Mouse (Mus musculus): Measurements from ENCODE around the gene Suco. TPM values are rescaled to one million over a fixed set of nuclear protein-coding genes. Genes with fewer than 3 reads are reported as not detected.

Gene Suco
- 72.2 TPM in 1 of 2 replicates, not detected in the other for polyA plus RNA-seq (2012; ENCODE audit: insufficient read depth, insufficient read length, low replicate concordance, missing spikeins)

DNA sequence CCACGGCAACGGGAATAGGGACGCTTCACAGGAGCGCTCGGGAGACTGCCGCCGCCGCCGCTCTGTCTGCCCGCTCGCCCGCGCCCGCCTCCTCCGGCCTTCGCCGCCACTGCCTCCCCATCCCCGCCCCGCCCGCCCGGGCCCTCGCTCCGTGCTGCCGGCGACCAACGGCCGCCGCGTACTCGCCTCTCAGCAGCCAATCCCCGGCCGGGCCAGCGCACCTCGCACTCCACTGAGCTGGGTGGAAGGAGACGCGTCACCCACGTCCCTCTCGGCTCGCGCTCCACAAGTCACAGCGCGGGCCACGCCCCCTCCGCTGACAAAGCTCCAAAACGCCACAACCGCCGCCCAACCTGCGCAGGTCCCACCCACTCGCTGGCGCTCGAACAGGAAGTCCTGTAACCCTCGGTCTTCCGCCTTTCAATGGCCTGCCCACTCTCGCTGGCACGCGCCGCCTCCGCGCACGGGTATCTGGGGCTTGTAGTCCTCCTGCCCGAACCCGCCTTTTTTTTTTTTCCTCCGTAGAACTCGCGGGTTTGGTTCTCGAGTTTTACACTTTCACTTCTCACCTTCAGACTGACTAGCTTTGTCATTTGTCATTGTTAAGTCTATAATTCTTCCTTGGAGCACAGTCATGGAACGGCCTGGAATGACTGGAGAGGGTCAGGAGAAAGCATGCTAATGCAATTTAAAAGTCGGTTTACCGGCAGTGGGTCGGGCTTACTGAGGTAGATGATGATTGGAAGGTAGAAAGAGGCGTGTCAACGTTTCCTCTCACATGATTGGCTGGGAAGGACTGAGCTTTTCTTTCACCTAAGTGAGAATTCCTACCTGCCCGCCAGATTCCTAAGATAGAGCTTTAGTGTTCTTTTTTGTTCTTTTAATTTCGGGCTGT, at the start of gene Suco:
Gene Suco, minus strand, starts transcription at position 130 of the 895 bp plus-strand sequence.
- WGBS: under 1% methylated on average over 70 of the region's 74 CpGs
- TF ChIP-seq CTCF (IDR thresholded peaks at IDR 0.05; ENCODE audit: insufficient read depth, low read depth, low read length) (0 out of 2 replicates have a peak, but pooled peaks have one; percentile 13), POLR2A (IDR thresholded peaks at IDR 0.05; ENCODE audit: insufficient read depth, low read depth, low read length) (peak; percentile 55)

DNA sequence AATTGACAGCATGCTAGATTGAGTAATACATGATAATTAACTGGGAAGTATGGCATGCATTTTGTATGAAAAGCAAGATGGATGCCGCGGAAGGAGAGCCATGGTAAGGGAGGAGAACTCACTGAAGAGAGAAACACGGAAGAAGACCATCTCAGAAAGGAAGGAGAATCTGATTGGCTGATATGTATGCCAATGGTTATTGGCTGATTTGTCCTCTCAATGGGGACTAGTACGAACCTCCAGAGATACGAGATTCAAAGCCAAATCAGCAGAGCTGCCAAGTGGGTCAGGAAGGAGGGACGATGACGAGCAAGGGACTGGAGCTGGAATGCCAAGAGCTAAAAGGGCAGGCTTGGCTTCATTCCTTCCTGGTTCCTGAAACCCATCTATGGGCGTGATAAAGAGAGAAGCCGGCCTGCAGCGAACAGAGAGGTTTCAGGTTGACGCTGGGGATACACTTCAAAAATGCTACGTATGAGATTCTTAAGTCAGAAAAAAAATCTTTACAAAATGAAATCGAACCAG, 48.9 kb upstream of the Suco start:
- Histone ChIP-seq H3K27ac (ENCODE audit: insufficient read depth, low read depth, low read length) (no peak overlapping the region), H3K4me3 (ENCODE audit: insufficient read depth, low read depth, low read length) (no peak overlapping the region), H3K4me1 (ENCODE audit: control insufficient read depth, insufficient read depth, low read length) (no peaks in the 10 kb centered on the region)
- TF ChIP-seq POLR2A (IDR thresholded peaks at IDR 0.05; ENCODE audit: insufficient read depth, low read depth, low read length) (no peak), CTCF (IDR thresholded peaks at IDR 0.05; ENCODE audit: insufficient read depth, low read depth, low read length) (no peak)
- 70% methylated on average over 13 of the region's 13 CpGs for WGBS

More for the DNA sequence above, at the start of gene Suco:
- Histone ChIP-seq H3K4me1 (ENCODE audit: control insufficient read depth, insufficient read depth, low read length) (no peaks in the 10 kb centered on the region), H3K4me3 (ENCODE audit: insufficient read depth, low read depth, low read length) (peak within 1 kb of the TSS; percentile 84), H3K27ac (ENCODE audit: insufficient read depth, low read depth, low read length) (peak within 1 kb of the TSS; percentile 89)

DNA sequence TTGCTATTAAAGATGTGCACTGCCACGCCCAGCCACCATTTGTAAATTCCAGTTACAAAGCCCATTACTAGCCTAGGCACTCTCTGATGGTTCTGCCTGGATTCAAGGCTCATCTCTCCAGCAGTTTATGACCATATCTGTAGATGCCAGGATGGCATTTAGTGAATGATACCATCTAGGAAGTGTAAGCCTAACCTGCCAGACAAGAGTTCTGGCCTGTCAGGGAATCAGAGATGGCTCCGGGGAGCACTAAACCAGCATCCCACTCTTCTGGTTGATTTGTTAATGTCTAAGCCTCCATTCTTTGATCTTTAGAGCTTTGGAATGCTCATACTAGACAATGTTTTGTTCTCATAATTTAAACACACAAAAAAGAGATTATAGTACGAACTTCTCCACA, 47.8 kb upstream of the Suco start:
- H3K4me3 ChIP-seq (ENCODE audit: insufficient read depth, low read depth, low read length): no peak overlapping the region
- WGBS: 74% methylated on average over 3 of the region's 3 CpGs
- TF ChIP-seq CTCF (IDR thresholded peaks at IDR 0.05; ENCODE audit: insufficient read depth, low read depth, low read length) (no peak), POLR2A (IDR thresholded peaks at IDR 0.05; ENCODE audit: insufficient read depth, low read depth, low read length) (no peak)
- no peaks in the 10 kb centered on the region for H3K4me1 ChIP-seq (ENCODE audit: control insufficient read depth, insufficient read depth, low read length)
- H3K27ac ChIP-seq (ENCODE audit: insufficient read depth, low read depth, low read length): no peak overlapping the region

DNA sequence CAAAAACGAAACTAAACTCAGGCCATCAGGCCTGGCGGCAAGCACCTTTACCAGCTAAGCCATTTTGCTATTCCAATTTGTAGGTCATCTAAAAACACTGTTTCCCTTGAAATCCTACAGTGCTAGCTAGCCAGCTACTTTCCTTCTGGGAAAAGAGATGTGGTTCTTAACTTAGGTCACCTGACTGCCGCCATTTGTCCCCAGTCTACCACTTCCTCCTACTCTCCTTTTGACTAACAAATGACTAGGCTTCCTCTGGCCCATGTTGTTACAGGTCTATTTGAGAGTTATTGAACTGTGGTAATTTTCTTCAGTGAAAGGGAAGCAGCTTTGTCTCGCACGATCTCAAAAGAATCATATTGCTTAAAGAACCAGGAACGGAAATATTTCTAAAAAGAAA, 45.4 kb upstream of the Suco start:
- H3K4me3 ChIP-seq (ENCODE audit: insufficient read depth, low read depth, low read length): no peak overlapping the region
- no peak overlapping the region for H3K27ac ChIP-seq (ENCODE audit: insufficient read depth, low read depth, low read length)
- TF ChIP-seq POLR2A (IDR thresholded peaks at IDR 0.05; ENCODE audit: insufficient read depth, low read depth, low read length): no peak
- no peak for TF ChIP-seq CTCF (IDR thresholded peaks at IDR 0.05; ENCODE audit: insufficient read depth, low read depth, low read length)
- WGBS: 66% methylated on average over 6 of the region's 6 CpGs
- H3K4me1 ChIP-seq (ENCODE audit: control insufficient read depth, insufficient read depth, low read length): no peaks in the 10 kb centered on the region

DNA sequence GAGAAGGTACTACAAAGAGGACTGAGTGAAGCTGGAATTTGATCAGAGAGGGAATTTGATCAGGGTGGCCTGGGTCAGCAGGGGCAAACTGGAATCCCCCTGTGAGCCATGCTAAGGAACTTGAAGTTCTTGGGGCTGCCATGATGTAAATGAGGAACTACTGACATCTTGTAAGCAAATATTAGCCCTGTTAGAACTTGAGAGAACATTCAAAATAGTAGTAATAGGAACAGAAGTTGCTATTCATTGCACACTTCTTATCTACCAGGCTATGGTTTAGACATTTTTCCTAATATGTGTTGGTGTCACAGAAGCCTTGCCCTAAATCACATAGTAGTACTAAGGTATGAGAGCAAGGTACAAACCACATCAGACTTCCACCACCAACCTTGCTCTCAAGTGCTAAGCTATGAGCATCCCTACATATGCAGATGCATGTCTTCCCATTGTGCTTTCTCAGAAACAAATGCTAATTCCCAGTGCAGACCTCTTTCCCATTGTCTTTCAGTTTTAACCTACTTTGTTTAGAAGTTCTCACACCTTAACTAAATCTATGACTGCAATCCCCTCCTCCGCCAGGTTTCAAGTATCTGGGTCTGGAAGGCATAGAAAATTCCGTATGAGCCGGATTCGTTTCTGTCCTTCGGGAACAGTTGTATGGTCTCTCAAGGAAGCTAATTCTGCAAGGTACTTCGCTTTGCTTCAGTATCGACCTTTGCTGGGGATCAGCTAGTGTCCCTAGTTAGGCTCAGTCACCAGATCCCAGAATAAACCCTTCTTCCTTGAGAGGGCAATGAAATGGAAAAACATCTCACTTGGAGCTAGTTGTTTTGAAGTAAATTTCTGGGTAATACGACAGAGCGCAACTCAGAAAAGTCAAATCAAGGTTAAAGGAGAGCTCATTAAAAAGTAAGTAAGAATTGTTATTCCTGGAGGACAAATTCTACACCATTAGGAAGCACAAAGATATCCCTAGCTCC, 44.3 kb upstream of the Suco start:
- no peak overlapping the region for H3K4me3 ChIP-seq (ENCODE audit: insufficient read depth, low read depth, low read length)
- TF ChIP-seq CTCF (IDR thresholded peaks at IDR 0.05; ENCODE audit: insufficient read depth, low read depth, low read length) (no peak), POLR2A (IDR thresholded peaks at IDR 0.05; ENCODE audit: insufficient read depth, low read depth, low read length) (no peak)
- no peaks in the 10 kb centered on the region for H3K4me1 ChIP-seq (ENCODE audit: control insufficient read depth, insufficient read depth, low read length)
- 92% methylated on average over 9 of the region's 9 CpGs for WGBS
- no peak overlapping the region for H3K27ac ChIP-seq (ENCODE audit: insufficient read depth, low read depth, low read length)

DNA sequence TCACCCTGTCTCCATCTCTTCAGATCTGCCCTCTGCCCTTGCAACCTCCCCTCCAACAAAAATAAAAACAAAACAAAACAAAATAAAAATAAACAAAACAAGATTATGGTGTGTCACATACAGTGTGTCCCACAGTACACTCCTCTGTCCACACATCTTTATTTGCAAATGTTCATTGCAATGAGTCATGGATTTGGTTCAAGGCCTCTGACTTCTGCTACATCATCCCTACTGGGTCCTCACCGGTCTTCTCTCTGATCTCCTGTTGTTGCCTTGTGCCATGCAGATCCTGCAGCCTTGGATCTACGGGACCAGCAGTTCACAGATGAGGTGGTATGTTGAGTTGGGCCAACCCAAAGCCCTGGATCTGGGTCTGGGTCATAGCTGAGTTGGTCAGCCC, 43.1 kb upstream of the Suco start:
- no peak for TF ChIP-seq POLR2A (IDR thresholded peaks at IDR 0.05; ENCODE audit: insufficient read depth, low read depth, low read length)
- no peak for TF ChIP-seq CTCF (IDR thresholded peaks at IDR 0.05; ENCODE audit: insufficient read depth, low read depth, low read length)
- Histone ChIP-seq H3K4me3 (ENCODE audit: insufficient read depth, low read depth, low read length) (no peak overlapping the region), H3K27ac (ENCODE audit: insufficient read depth, low read depth, low read length) (no peak overlapping the region), H3K4me1 (ENCODE audit: control insufficient read depth, insufficient read depth, low read length) (no peaks in the 10 kb centered on the region)
- 97% methylated on average over 2 of the region's 2 CpGs for WGBS

DNA sequence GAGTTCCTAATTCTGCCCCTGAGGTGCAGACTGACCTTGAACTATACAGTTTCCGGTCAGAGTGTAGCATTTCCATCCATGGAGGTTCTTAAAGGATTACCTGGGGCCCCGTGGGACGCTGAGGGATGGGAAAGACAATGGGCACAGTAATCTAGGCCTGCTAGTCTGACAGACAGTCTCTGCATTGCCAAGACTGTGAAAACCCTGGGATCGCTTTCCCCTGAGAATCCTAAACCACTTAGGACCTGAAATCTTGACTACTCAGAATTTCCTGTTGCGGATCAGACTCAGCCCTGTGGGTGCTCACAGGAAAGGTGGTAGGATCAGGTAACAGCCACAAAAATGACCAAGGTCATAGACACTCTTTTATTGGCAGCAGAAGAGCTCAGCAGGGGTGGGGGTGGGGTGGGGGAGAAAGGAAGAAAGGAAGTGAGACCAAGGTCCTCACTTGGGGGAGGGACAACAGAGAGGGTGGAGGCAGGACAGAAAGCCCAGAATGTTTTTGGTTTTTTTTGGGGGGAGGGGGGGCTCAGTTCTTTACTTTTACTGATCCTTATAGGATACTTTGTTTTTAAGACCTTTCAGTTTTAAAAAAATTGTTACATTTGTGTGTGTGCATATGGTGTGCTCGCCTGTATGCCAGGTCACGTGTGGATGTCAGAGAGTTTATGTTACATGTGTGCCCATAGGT, 42.3 kb upstream of the Suco start:
- TF ChIP-seq POLR2A (IDR thresholded peaks at IDR 0.05; ENCODE audit: insufficient read depth, low read depth, low read length) (no peak), CTCF (IDR thresholded peaks at IDR 0.05; ENCODE audit: insufficient read depth, low read depth, low read length) (no peak)
- WGBS: 69% methylated on average over 7 of the region's 7 CpGs
- no peak overlapping the region for H3K27ac ChIP-seq (ENCODE audit: insufficient read depth, low read depth, low read length)
- H3K4me3 ChIP-seq (ENCODE audit: insufficient read depth, low read depth, low read length): no peak overlapping the region
- H3K4me1 ChIP-seq (ENCODE audit: control insufficient read depth, insufficient read depth, low read length): no peaks in the 10 kb centered on the region

DNA sequence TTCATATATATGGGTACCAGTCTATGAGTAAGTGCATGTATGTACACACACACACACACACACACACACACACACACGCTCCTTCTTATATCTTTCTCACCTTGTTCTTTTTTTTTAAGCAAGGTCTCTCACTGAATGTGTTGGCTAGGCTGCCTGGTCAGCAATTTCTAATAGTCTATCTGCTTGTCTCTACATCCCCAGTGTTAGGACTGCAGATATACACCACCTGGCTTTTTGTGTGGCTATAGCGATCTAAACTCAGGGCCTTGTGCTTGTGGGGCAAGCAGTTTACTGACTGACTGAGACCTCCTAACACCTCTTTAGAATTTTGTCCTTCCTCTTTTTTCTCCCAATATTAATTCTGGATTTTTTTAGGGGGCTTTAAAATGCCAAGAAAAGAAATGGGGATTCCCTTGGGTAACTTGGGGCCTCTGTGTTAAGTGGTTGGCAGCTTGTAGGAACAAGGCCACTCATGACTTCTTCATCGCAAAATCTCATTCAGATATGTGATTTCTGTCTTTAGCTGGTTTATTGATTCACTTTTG, 41.5 kb upstream of the Suco start:
- Histone ChIP-seq H3K4me1 (ENCODE audit: control insufficient read depth, insufficient read depth, low read length) (no peaks in the 10 kb centered on the region), H3K4me3 (ENCODE audit: insufficient read depth, low read depth, low read length) (no peak overlapping the region), H3K27ac (ENCODE audit: insufficient read depth, low read depth, low read length) (no peak overlapping the region)
- WGBS: 90% methylated on average over 3 of the region's 3 CpGs
- TF ChIP-seq CTCF (IDR thresholded peaks at IDR 0.05; ENCODE audit: insufficient read depth, low read depth, low read length) (no peak), POLR2A (IDR thresholded peaks at IDR 0.05; ENCODE audit: insufficient read depth, low read depth, low read length) (no peak)
